Mouse (Mus musculus) MEL (cell line): ENCODE measurements around the gene Maml2. TPM values are rescaled to one million over a fixed set of nuclear protein-coding genes. Genes with fewer than 3 reads are reported as not detected.

ENCODE experiments used
- DNase-seq: peaks from one replicate; pipeline ENCODE4 v3.0.0; 2011; ENCODE audit warnings: low read depth, low spot score
- H3K27ac ChIP-seq: 2 replicates; pipeline ENCODE4 v1.5.1; 2012; ENCODE audit warnings: low read depth, mild to moderate bottlenecking, control low read depth, low read length, moderate library complexity; ENCODE audit not compliant: control insufficient read depth
- H3K27me3 ChIP-seq, 2 experiments: fragments of 150-350 bp in 1 of 2; sonication (generic) in 1 of 2; 2 replicates each; pipeline ENCODE4 v1.6.1; 2012; ENCODE audit warnings: low read length in 2 of 2, mild to moderate bottlenecking in 2 of 2, improper control_type of control experiment in 1 of 2, moderate library complexity in 1 of 2; ENCODE audit not compliant: insufficient read depth in 2 of 2, control insufficient read depth in 1 of 2
- H3K36me3 ChIP-seq, 2 experiments: 2 replicates each; pipeline ENCODE4 v1.6.1; 2012 to 2014; ENCODE audit warnings: low read length in 2 of 2, improper control_type of control experiment in 1 of 2, inconsistent platforms in 1 of 2, mild to moderate bottlenecking in 1 of 2; ENCODE audit not compliant: insufficient read depth in 2 of 2, control insufficient read depth in 1 of 2
- H3K4me1 ChIP-seq, 2 experiments: fragments of 150-350 bp in 1 of 2; sonication (generic) in 1 of 2; 2 replicates each; pipeline ENCODE4 v1.6.1; 2012; ENCODE audit warnings: low read length in 2 of 2, improper control_type of control experiment in 1 of 2, mild to moderate bottlenecking in 1 of 2; ENCODE audit not compliant: insufficient read depth in 2 of 2, control insufficient read depth in 1 of 2
- H3K4me3 ChIP-seq, 2 experiments: fragments of 150-350 bp in 1 of 2; sonication (generic) in 1 of 2; 2 replicates each; pipeline ENCODE4 v1.5.1; 2012; ENCODE audit warnings: low read depth in 2 of 2, low read length in 2 of 2, mild to moderate bottlenecking in 2 of 2, moderate library complexity in 2 of 2, control low read depth in 1 of 2, improper control_type of control experiment in 1 of 2; ENCODE audit not compliant: control insufficient read depth in 1 of 2, insufficient read depth in 1 of 2
- H3K79me2 ChIP-seq: 2 replicates; pipeline ENCODE4 v1.6.1; 2012; ENCODE audit warnings: mild to moderate bottlenecking, low read length, moderate library complexity; ENCODE audit not compliant: control insufficient read depth, poor library complexity, insufficient read depth
- H3K9ac ChIP-seq: 2 replicates; pipeline ENCODE4 v1.6.1; 2012; ENCODE audit warnings: low read depth, mild to moderate bottlenecking, control low read depth, low read length, moderate library complexity; ENCODE audit not compliant: control insufficient read depth, poor library complexity, severe bottlenecking
- H3K9me3 ChIP-seq: fragments of 150-350 bp; sonication (generic); replicated peaks from 2 replicates; pipeline ENCODE4 v1.6.1; 2012; ENCODE audit warnings: mild to moderate bottlenecking, low read length, improper control_type of control experiment, moderate library complexity; ENCODE audit not compliant: insufficient read depth
- BHLHE40 ChIP-seq: IDR thresholded peaks from 2 replicates; pipeline ENCODE4 v1.6.1; 2012; ENCODE audit warnings: low read depth, mild to moderate bottlenecking, inconsistent platforms, low read length, improper control_type of control experiment, borderline replicate concordance
- CHD2 ChIP-seq: IDR thresholded peaks from 2 replicates; pipeline ENCODE4 v1.6.1; 2011; ENCODE audit warnings: low read length, improper control_type of control experiment
- CTCF ChIP-seq, 3 experiments: IDR thresholded peaks in 2 of 3; conservative IDR thresholded peaks in 1 of 3; 2 replicates each; pipeline ENCODE4 v1.5.1; 2011 to 2012; ENCODE audit warnings: low read length in 3 of 3, low read depth in 2 of 3, mild to moderate bottlenecking in 2 of 3, improper control_type of control experiment in 1 of 3, inconsistent platforms in 1 of 3, mixed read lengths in 1 of 3, moderate library complexity in 1 of 3; ENCODE audit not compliant: control insufficient read depth in 1 of 3, insufficient read depth in 1 of 3, poor library complexity in 1 of 3, severe bottlenecking in 1 of 3
- E2F4 ChIP-seq: IDR thresholded peaks from 2 replicates; pipeline ENCODE4 v1.6.1; 2011; ENCODE audit warnings: low read depth, low read length, improper control_type of control experiment, borderline replicate concordance
- EP300 ChIP-seq, 2 experiments: IDR thresholded peaks; 2 replicates each; pipeline ENCODE4 v1.6.1; 2011; ENCODE audit warnings: improper control_type of control experiment in 2 of 2, low read length in 2 of 2, low read depth in 1 of 2, mild to moderate bottlenecking in 1 of 2
- ETS1 ChIP-seq: IDR thresholded peaks from 2 replicates; pipeline ENCODE4 v1.6.1; 2012; ENCODE audit warnings: low read depth, mild to moderate bottlenecking, inconsistent platforms, low read length, improper control_type of control experiment, moderate library complexity
- GABPA ChIP-seq: IDR thresholded peaks from 2 replicates; pipeline ENCODE4 v1.6.1; 2012; ENCODE audit warnings: low read depth, mild to moderate bottlenecking, inconsistent platforms, low read length, improper control_type of control experiment, moderate library complexity
- GATA1 ChIP-seq: IDR thresholded peaks from 2 replicates; pipeline ENCODE4 v1.6.1; 2011; ENCODE audit warnings: low read depth, low read length, improper control_type of control experiment
- HCFC1 ChIP-seq: IDR thresholded peaks from 2 replicates; pipeline ENCODE4 v1.6.1; 2012; ENCODE audit warnings: low read depth, mild to moderate bottlenecking, inconsistent platforms, low read length, improper control_type of control experiment, moderate library complexity
- JUND ChIP-seq: IDR thresholded peaks from 2 replicates; pipeline ENCODE4 v1.6.1; 2011; ENCODE audit warnings: low read depth, mild to moderate bottlenecking, improper control_type of control experiment, low read length
- KAT2A ChIP-seq: conservative IDR thresholded peaks from 2 replicates; pipeline ENCODE4 v1.6.1; 2012; ENCODE audit warnings: low read depth, low read length, improper control_type of control experiment, inconsistent platforms
- MXI1 ChIP-seq: IDR thresholded peaks from 2 replicates; pipeline ENCODE4 v1.6.1; 2011; ENCODE audit warnings: mild to moderate bottlenecking, low read depth, low read length, improper control_type of control experiment
- MYB ChIP-seq: IDR thresholded peaks from 2 replicates; pipeline ENCODE4 v1.6.1; 2011; ENCODE audit warnings: mild to moderate bottlenecking, low read depth, low read length, improper control_type of control experiment
- MYC ChIP-seq: IDR thresholded peaks from 2 replicates; pipeline ENCODE4 v1.6.1; 2011; ENCODE audit warnings: low read depth, mild to moderate bottlenecking, low read length, improper control_type of control experiment, moderate library complexity
- NELFE ChIP-seq: IDR thresholded peaks from 2 replicates; pipeline ENCODE4 v1.6.1; 2011; ENCODE audit warnings: low read depth, low read length, improper control_type of control experiment
- NRF1 ChIP-seq: IDR thresholded peaks from 2 replicates; pipeline ENCODE4 v1.6.1; 2014; ENCODE audit warnings: low read depth, mild to moderate bottlenecking, inconsistent platforms, low read length, improper control_type of control experiment, moderate library complexity; ENCODE audit not compliant: poor library complexity, insufficient read depth, severe bottlenecking
- POLR2AphosphoS2 ChIP-seq: IDR thresholded peaks from 2 replicates; pipeline ENCODE4 v1.6.1; 2011; ENCODE audit warnings: low read length, improper control_type of control experiment
- POLR2AphosphoS5 ChIP-seq: IDR thresholded peaks from 2 replicates; pipeline ENCODE4 v1.6.1; 2012; ENCODE audit warnings: low read depth, borderline replicate concordance, mild to moderate bottlenecking, inconsistent platforms, low read length, moderate library complexity, mixed read lengths
- SIN3A ChIP-seq: IDR thresholded peaks from 2 replicates; pipeline ENCODE4 v1.6.1; 2012; ENCODE audit warnings: low read length, improper control_type of control experiment, inconsistent platforms
- SMC3 ChIP-seq: IDR thresholded peaks from 2 replicates; pipeline ENCODE4 v1.6.1; 2011; ENCODE audit warnings: low read depth, low read length, improper control_type of control experiment
- TAL1 ChIP-seq: IDR thresholded peaks from 2 replicates; pipeline ENCODE4 v1.6.1; 2012; ENCODE audit warnings: mild to moderate bottlenecking, inconsistent platforms, low read length, moderate library complexity, mixed read lengths
- TBP ChIP-seq: IDR thresholded peaks from 2 replicates; pipeline ENCODE4 v1.8.0; 2011; ENCODE audit warnings: low read depth, low read length, improper control_type of control experiment
- USF2 ChIP-seq, 2 experiments: IDR thresholded peaks; 2 replicates each; pipeline ENCODE4 v1.6.1; 2011 to 2012; ENCODE audit warnings: improper control_type of control experiment in 2 of 2, low read length in 2 of 2, borderline replicate concordance in 1 of 2, inconsistent platforms in 1 of 2, low read depth in 1 of 2, mild to moderate bottlenecking in 1 of 2; ENCODE audit not compliant: insufficient read depth in 1 of 2
- ZC3H11A ChIP-seq: IDR thresholded peaks from 2 replicates; pipeline ENCODE4 v1.6.1; 2012; ENCODE audit warnings: low read depth, mild to moderate bottlenecking, inconsistent platforms, low read length, improper control_type of control experiment
- ZNF384 ChIP-seq: IDR thresholded peaks from 2 replicates; pipeline ENCODE4 v1.6.1; 2012; ENCODE audit warnings: low read depth, mild to moderate bottlenecking, inconsistent platforms, low read length, improper control_type of control experiment
- polyA plus RNA-seq, 2 experiments: library from polyadenylated mRNA; stranded (reverse) in 1 of 2; unstranded in 1 of 2; fragments of >175 nt in 1 of 2; fragments of >200 nt in 1 of 2; gene quantifications; 2 replicates each; pipeline versions ENCODE4 v1.2.1 to v1.2.4; 2012; ENCODE audit warnings: low replicate concordance in 2 of 2, low read depth in 1 of 2; ENCODE audit not compliant: insufficient read length in 2 of 2, insufficient read depth in 1 of 2, missing spikeins in 1 of 2
- total RNA-seq: library from RNA; depleted of rRNA; stranded (reverse); fragments of 300-350 nt; gene quantifications from 2 replicates; pipeline ENCODE4 v1.2.3, GENCODE M21; 2012

Gene Maml2
- total and polyA plus RNA-seq, 3 experiments = 0.08 to 0.47 TPM; not detected in 1

GRCm38 (mm10) chr9:13601729-13602128 lies 304.0 kb downstream of the Maml2 start:
- no peak overlapping the region for H3K9ac ChIP-seq
- H3K4me1 ChIP-seq = no peaks in the 10 kb centered on the region
- TF ChIP-seq HCFC1 (no peak), NELFE (no peak), TAL1 (no peak), NRF1 (no peak), POLR2AphosphoS2 (no peak), E2F4 (no peak), KAT2A (no peak)
- no peaks in the 10 kb centered on the region for H3K36me3 ChIP-seq
- no peak overlapping the region for H3K4me3 ChIP-seq
- DNase-seq = no peak
- H3K27me3 ChIP-seq = no peaks in the 10 kb centered on the region; a peak in 2 of 4 replicates
- no peak overlapping the region for H3K27ac ChIP-seq
- H3K9me3 ChIP-seq = no peaks in the 10 kb centered on the region
- no peaks in the 10 kb centered on the region for H3K79me2 ChIP-seq

- H3K27ac ChIP-seq = no peak overlapping the region
- no peaks in the 10 kb centered on the region for H3K36me3 ChIP-seq
- H3K79me2 ChIP-seq = no peaks in the 10 kb centered on the region
- TF ChIP-seq ZC3H11A (no peak), HCFC1 (no peak), SIN3A (no peak), GATA1 (no peak), EP300 (IDR thresholded peaks at IDR 0.05; ENCODE audit: low read depth in 1 of 2, low read length in 2 of 2) (no peak), GABPA (no peak), SMC3 (no peak), KAT2A (no peak), ETS1 (no peak), MYB (no peak), MYC (no peak), JUND (no peak), BHLHE40 (no peak), MXI1 (no peak), CHD2 (no peak), ZNF384 (no peak), TBP (no peak), USF2 (IDR thresholded peaks at IDR 0.05; ENCODE audit: borderline replicate concordance in 1 of 2, insufficient read depth in 1 of 2, low read depth in 1 of 2, low read length in 2 of 2) (no peak), POLR2AphosphoS5 (no peak), CTCF (IDR thresholded peaks at IDR 0.05 in 2 of 3, conservative IDR thresholded peaks at IDR 0.05 in 1 of 3; ENCODE audit: control insufficient read depth in 1 of 3, insufficient read depth in 1 of 3, low read depth in 2 of 3, low read length in 3 of 3, poor library complexity in 1 of 3, severe bottlenecking in 1 of 3) (no peak)
- TF ChIP-seq, all 39 proteins: peak for 0
- H3K27me3 ChIP-seq = peaks cover 0 to 2% of the 10 kb centered on the region in 2 experiments; a peak in 2 of 4 replicates
- no peaks in the 10 kb centered on the region for H3K9me3 ChIP-seq
- no peak overlapping the region for H3K4me3 ChIP-seq
- no peaks in the 10 kb centered on the region for H3K4me1 ChIP-seq
- H3K9ac ChIP-seq = no peak overlapping the region
- no peak for DNase-seq
Observed at GRCm38 (mm10) chr9:13603533-13604143, 305.9 kb downstream of the Maml2 start.
